Mouse (Mus musculus) heart, embryonic 10.5 days (tissue): ENCODE measurements at regions not wholly inside any gene's neighbourhood (a gene's known extent, or its start where the extent isn't known, plus 50 kb on each side); places are given as distances from the start of the nearest gene placed in this dataset.

Experiments used
- DNase-seq: peaks from one replicate; pipeline ENCODE4 v3.0.0-alpha.2; 2017; ENCODE audit warnings: low spot score
- H3K27ac ChIP-seq: fragments of 300-500 bp; sonication (generic); 2 replicates; pipeline ENCODE4 v1.5.1; 2016; ENCODE audit warnings: mild to moderate bottlenecking
- H3K27me3 ChIP-seq: fragments of 300-500 bp; sonication (generic); 2 replicates; pipeline ENCODE4 v1.6.1; 2016; ENCODE audit warnings: mild to moderate bottlenecking; ENCODE audit not compliant: poor library complexity, insufficient read depth, severe bottlenecking
- H3K36me3 ChIP-seq: fragments of 300-500 bp; sonication (generic); 2 replicates; pipeline ENCODE4 v1.6.1; 2016; ENCODE audit warnings: mild to moderate bottlenecking, moderate library complexity
- H3K4me1 ChIP-seq: fragments of 300-500 bp; sonication (generic); 2 replicates; pipeline ENCODE4 v1.6.1; 2016; ENCODE audit warnings: mild to moderate bottlenecking
- H3K4me3 ChIP-seq: fragments of 300-500 bp; sonication (generic); 2 replicates; pipeline ENCODE4 v1.5.1; 2016; ENCODE audit warnings: mild to moderate bottlenecking, moderate library complexity
- H3K9me3 ChIP-seq: fragments of 300-500 bp; sonication (generic); 2 replicates; pipeline ENCODE4 v1.6.1; 2016; ENCODE audit warnings: mild to moderate bottlenecking, moderate library complexity
- WGBS: fragments of 180-500 bp; shearing (Covaris S2); methylation state at CpG from one replicate; pipeline ENCODE4 v1.1.7; 2016; 5-methylcytosine and 5-hydroxymethylcytosine counted together

- WGBS = 93% methylated on average over 8 of the region's 8 CpGs
- peaks cover 10% of the 10 kb centered on the region for H3K4me1 ChIP-seq
- no peak for DNase-seq
Measured at GRCm38 (mm10) chr5:118338186-118338585, 93.2 kb downstream of the 2410131K14Rik start.

DNA sequence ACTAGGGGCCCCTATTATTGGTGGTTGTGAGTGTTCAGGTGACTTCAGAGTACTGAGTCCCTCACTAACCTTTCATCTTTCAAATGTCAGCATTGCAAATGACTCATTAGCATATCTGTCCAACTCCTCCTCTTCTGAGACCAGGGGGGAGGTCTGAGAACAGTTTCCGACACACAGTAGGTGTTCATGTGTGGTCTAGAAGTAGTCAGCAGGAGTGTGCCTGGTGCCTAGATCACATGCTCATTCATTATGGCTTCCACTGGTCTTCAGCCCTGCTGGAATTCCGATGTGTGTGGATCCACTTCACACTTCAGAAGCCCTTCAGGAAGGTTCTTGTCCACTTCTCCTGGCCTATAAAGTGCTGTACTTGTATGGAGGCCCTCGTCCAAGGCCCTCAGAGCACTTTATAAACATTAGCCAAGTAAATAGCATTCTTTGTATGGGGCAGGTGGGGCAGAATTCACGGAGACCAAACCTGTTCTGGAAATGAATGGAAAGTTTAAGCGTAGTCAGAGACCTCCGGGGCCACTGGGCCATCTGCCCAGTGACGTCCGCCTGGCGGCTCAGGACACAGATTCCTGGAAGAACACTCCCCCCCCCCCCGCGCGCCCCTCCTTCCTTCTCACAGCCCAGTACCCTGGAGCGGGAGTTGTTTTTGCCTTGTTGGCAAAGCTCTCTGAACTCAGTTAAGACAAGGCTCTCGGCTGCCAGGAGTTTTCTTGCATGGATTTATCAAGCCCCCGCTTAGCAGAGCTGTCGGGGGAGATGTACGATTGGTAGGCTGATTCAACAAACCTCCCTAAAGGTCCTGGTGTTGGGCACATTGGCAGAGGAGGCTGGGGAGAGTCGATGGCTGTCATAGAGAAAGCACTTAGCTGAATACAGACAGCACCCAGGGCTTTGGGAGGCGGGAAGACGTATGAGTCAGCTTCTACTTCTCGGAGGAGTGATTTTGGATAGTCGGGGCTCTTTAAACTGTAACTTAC, 94.9 kb downstream of the 2410131K14Rik start:
- H3K27ac ChIP-seq = no peak overlapping the region
- peaks cover 26% of the 10 kb centered on the region for H3K4me1 ChIP-seq
- H3K4me3 ChIP-seq = no peak overlapping the region
- no peak for DNase-seq
- WGBS = 48% methylated on average over 22 of the region's 22 CpGs
- no peaks in the 10 kb centered on the region for H3K36me3 ChIP-seq
- no peaks in the 10 kb centered on the region; the same call in 1 of the 2 replicates for H3K27me3 ChIP-seq
- H3K9me3 ChIP-seq = no peaks in the 10 kb centered on the region

More at GRCm38 (mm10) chr5:118338186-118338585, 93.2 kb downstream of the 2410131K14Rik start:
- no peaks in the 10 kb centered on the region for H3K27me3 ChIP-seq
- no peak overlapping the region for H3K4me3 ChIP-seq
- no peak overlapping the region for H3K27ac ChIP-seq
- no peaks in the 10 kb centered on the region for H3K36me3 ChIP-seq
- no peaks in the 10 kb centered on the region for H3K9me3 ChIP-seq

- H3K36me3 ChIP-seq = no peaks in the 10 kb centered on the region
- peaks cover 26% of the 10 kb centered on the region for H3K4me1 ChIP-seq
- no peak for DNase-seq
- peak overlapping the region; percentile 78 for H3K27ac ChIP-seq
- no peaks in the 10 kb centered on the region for H3K9me3 ChIP-seq
- no peaks in the 10 kb centered on the region; the same call in 1 of the 2 replicates for H3K27me3 ChIP-seq
- 11% methylated on average over 19 of the region's 19 CpGs for WGBS
- peak overlapping the region; percentile 42 for H3K4me3 ChIP-seq
Measured at GRCm38 (mm10) chr5:118343444-118344320, 98.7 kb downstream of the 2410131K14Rik start.

DNA sequence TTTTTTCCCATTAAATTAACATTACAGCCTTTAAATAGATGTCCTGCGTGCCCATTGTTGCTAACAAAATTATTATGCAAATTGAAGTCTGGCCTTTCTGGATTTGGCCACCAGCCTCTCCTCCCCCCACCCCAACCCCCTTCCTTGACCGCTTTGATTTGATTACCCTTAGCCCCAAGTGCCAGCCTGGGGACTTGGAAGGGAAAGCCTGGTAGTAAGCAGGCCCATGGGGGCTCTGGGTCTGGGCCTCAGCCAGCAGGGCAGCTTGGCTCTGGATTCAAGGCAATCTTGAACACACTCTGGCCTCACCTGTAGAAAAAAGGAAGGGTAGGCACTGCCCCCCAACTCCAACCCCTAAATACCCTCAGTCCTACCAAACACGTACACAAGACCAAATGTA, 100.2 kb downstream of the 2410131K14Rik start:
- Histone ChIP-seq H3K36me3 (no peaks in the 10 kb centered on the region), H3K4me3 (no peak overlapping the region), H3K27ac (no peak overlapping the region), H3K4me1 (peaks cover 19% of the 10 kb centered on the region), H3K27me3 (no peaks in the 10 kb centered on the region; the same call in 1 of the 2 replicates), H3K9me3 (no peaks in the 10 kb centered on the region)
- 85% methylated on average over 3 of the region's 3 CpGs for WGBS
- DNase-seq = no peak

DNA sequence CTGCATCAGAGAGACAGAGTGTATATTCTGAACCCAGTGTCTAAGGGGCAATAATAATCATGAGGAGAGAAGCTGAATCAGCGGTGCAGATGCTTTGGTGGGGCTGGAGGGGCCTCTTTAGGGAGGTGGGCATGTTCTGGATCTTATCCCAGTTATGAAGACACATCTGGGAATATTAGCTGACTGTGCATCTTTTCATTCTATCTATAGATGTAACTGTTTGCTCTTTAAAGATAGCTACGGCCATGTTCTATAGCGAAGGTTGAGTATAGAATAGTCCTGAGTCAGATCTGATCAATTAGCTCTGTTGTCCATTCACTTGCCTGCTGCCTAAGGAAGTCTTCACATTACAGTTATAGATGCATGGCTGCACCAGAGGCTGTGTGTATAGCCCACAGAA, 104.0 kb downstream of the 2410131K14Rik start:
- no peaks in the 10 kb centered on the region for H3K36me3 ChIP-seq
- H3K9me3 ChIP-seq = no peaks in the 10 kb centered on the region
- H3K4me1 ChIP-seq = peaks cover 18% of the 10 kb centered on the region
- no peak for DNase-seq
- peaks cover 6% of the 10 kb centered on the region; the same call in 1 of the 2 replicates for H3K27me3 ChIP-seq
- 89% methylated on average over 3 of the region's 3 CpGs for WGBS
- no peak overlapping the region for H3K27ac ChIP-seq
- H3K4me3 ChIP-seq = no peak overlapping the region

DNA sequence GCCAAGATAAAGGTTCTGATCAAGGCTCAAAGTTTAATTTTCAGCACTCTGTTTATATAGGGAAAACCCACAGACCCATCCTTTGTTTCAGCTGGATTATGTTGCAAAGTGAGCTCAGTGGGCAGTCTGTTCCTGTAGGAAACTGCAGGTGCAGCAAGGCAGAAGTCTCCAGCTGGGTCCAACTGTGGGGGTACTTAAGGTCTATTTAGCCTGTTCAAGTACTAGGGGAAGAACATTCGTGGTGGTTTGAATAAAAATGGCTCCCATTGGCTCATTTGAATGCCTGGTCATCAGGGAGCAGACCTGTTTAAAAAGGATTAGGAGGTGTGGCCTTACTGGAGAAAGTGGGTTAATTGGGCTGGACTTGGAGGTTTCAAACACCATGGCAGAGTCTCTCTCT, 106.3 kb downstream of the 2410131K14Rik start:
- DNase-seq = no peak
- no peaks in the 10 kb centered on the region for H3K36me3 ChIP-seq
- 56% methylated on average over 1 of the region's 1 CpGs for WGBS
- H3K4me1 ChIP-seq = peaks cover 26% of the 10 kb centered on the region
- peaks cover 6% of the 10 kb centered on the region; the same call in 1 of the 2 replicates for H3K27me3 ChIP-seq
- H3K4me3 ChIP-seq = no peak overlapping the region
- H3K27ac ChIP-seq = no peak overlapping the region
- no peaks in the 10 kb centered on the region for H3K9me3 ChIP-seq

DNA sequence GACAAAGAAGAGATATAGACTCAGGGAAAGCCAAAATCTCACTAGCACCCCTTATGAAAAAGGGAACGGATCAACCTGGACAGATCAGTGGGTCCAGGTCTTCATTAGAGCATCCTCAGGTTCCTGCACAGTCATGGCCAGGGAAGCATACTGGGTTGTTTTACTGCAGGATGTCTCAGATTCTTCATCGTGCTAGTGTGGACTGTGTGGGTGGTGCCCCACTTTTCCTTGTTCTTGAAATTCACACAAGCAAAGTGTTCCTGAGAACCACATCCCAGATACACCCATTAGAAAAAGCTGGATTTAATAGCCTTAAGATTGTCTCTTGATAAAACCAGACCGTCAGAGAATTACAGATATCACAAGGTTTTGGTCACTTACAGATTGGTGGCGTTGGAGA, 107.1 kb downstream of the 2410131K14Rik start:
- Histone ChIP-seq H3K4me3 (no peak overlapping the region), H3K36me3 (no peaks in the 10 kb centered on the region), H3K4me1 (peaks cover 26% of the 10 kb centered on the region), H3K9me3 (no peaks in the 10 kb centered on the region), H3K27ac (no peak overlapping the region), H3K27me3 (peaks cover 6% of the 10 kb centered on the region; the same call in 1 of the 2 replicates)
- 83% methylated on average over 4 of the region's 4 CpGs for WGBS
- no peak for DNase-seq

GRCm38 (mm10) chr5:118353061-118353460, 108.0 kb downstream of the 2410131K14Rik start:
- Histone ChIP-seq H3K27ac (no peak overlapping the region), H3K36me3 (no peaks in the 10 kb centered on the region), H3K27me3 (peaks cover 6% of the 10 kb centered on the region; the same call in 1 of the 2 replicates), H3K9me3 (no peaks in the 10 kb centered on the region), H3K4me1 (peaks cover 26% of the 10 kb centered on the region), H3K4me3 (no peak overlapping the region)
- no peak for DNase-seq
- WGBS = 22% methylated on average over 6 of the region's 6 CpGs

GRCm38 (mm10) chr5:118353689-118354088, 108.7 kb downstream of the 2410131K14Rik start:
- peaks cover 6% of the 10 kb centered on the region; the same call in 1 of the 2 replicates for H3K27me3 ChIP-seq
- H3K36me3 ChIP-seq = no peaks in the 10 kb centered on the region
- H3K4me3 ChIP-seq = no peak overlapping the region
- peaks cover 26% of the 10 kb centered on the region for H3K4me1 ChIP-seq
- no peak for DNase-seq
- 35% methylated on average over 9 of the region's 9 CpGs for WGBS
- no peaks in the 10 kb centered on the region for H3K9me3 ChIP-seq
- 0 out of 2 replicates have a peak overlapping the region, but pooled peaks have one; percentile 16 for H3K27ac ChIP-seq

GRCm38 (mm10) chr5:118354127-118354526, 109.1 kb downstream of the 2410131K14Rik start:
- H3K27ac ChIP-seq = 0 out of 2 replicates have a peak overlapping the region, but pooled peaks have one; percentile 16
- 29% methylated on average over 5 of the region's 5 CpGs for WGBS
- no peak overlapping the region for H3K4me3 ChIP-seq
- H3K4me1 ChIP-seq = peaks cover 26% of the 10 kb centered on the region
- no peaks in the 10 kb centered on the region for H3K9me3 ChIP-seq
- no peaks in the 10 kb centered on the region for H3K36me3 ChIP-seq
- H3K27me3 ChIP-seq = peaks cover 6% of the 10 kb centered on the region; the same call in 1 of the 2 replicates
- no peak for DNase-seq

DNA sequence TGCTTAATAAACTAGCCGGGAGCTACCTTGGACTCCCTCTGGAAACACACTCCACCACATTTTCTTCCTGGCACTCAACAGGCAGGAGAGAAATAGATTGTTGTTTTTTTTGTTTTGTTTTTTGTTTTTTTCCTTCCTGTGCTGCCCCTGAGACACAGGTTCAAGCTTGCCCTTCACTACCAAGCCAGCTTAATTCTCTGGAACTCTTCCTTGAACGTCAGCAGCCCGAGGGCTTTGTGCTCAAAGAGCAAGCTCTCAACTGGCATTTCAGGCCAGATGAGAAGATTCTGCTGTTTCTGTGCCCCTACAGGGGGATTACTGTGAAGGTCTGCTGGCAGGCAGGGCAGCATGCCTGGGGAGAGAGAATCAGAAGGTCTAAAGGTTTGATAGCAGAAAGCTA, 109.8 kb downstream of the 2410131K14Rik start:
- peak overlapping the region; percentile 53; the same call in 1 of the 2 replicates for H3K27ac ChIP-seq
- WGBS = 46% methylated on average over 3 of the region's 3 CpGs

GRCm38 (mm10) chr5:118355287-118355686, 110.3 kb downstream of the 2410131K14Rik start:
- no peak for DNase-seq
- H3K4me3 ChIP-seq = no peak overlapping the region
- peaks cover 33% of the 10 kb centered on the region for H3K4me1 ChIP-seq
- peaks cover 7% of the 10 kb centered on the region; the same call in 1 of the 2 replicates for H3K27me3 ChIP-seq
- WGBS = 73% methylated on average over 5 of the region's 5 CpGs
- H3K36me3 ChIP-seq = no peaks in the 10 kb centered on the region
- H3K9me3 ChIP-seq = no peaks in the 10 kb centered on the region
- peak overlapping the region; percentile 53; the same call in 1 of the 2 replicates for H3K27ac ChIP-seq

More for the DNA sequence above, 109.8 kb downstream of the 2410131K14Rik start:
- Histone ChIP-seq H3K4me3 (no peak overlapping the region), H3K9me3 (no peaks in the 10 kb centered on the region), H3K4me1 (peaks cover 29% of the 10 kb centered on the region), H3K36me3 (no peaks in the 10 kb centered on the region), H3K27me3 (peaks cover 6% of the 10 kb centered on the region; the same call in 1 of the 2 replicates)
- no peak for DNase-seq
